Mouse (Mus musculus): ENCODE results near the gene Pim3. TPM values are rescaled to one million over a fixed set of nuclear protein-coding genes. Genes with fewer than 3 reads are reported as not detected.

Pim3 gene
- polyA plus RNA-seq, 1 experiment from 2014 or later, result 77.4 TPM

DNA sequence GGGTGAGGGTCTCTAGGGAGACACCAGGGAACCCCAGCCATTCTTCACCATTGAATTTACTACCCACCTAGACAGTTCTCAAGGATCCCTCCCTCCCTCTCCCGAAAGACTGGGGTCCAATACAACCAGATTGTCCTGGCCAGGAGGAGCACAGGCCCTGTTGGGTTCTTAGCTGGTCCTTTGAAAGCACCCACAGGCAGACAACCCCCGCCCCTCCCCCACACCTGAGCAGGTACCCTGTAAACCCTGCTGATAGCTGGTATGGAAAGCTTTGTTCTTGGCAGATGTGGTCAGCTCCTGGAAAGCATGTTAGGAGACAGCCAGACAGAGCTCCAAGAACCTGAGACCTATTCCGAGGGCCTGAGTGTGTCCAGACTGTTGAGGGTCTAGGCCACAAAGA is 1.2 kb upstream of the Pim3 start:
- Histone ChIP-seq H3K9me3 (ENCODE audit: control insufficient read depth, low read length) (no peaks in the 10 kb centered on the region), H3K27me3 (replicated peaks; ENCODE audit: control insufficient read depth, insufficient read depth, low read length) (no peaks in the 10 kb centered on the region), H3K9ac (ENCODE audit: low read depth, low read length) (no peak overlapping the region), H3K4me2 (ENCODE audit: low read length) (no peak overlapping the region), H3K4me3 (ENCODE audit: low read length) (no peak overlapping the region), H3K27ac (ENCODE audit: low read depth, low read length) (no peak overlapping the region), H3K4me1 (ENCODE audit: control insufficient read depth, insufficient read depth, low read depth, low read length) (peaks cover 21% of the 10 kb centered on the region), H3K36me3 (ENCODE audit: control insufficient read depth, insufficient read depth, low read length) (peaks cover 10% of the 10 kb centered on the region)
- ATAC-seq, result no peak
- 91% methylated on average over 3 of the region's 3 CpGs for WGBS

DNA sequence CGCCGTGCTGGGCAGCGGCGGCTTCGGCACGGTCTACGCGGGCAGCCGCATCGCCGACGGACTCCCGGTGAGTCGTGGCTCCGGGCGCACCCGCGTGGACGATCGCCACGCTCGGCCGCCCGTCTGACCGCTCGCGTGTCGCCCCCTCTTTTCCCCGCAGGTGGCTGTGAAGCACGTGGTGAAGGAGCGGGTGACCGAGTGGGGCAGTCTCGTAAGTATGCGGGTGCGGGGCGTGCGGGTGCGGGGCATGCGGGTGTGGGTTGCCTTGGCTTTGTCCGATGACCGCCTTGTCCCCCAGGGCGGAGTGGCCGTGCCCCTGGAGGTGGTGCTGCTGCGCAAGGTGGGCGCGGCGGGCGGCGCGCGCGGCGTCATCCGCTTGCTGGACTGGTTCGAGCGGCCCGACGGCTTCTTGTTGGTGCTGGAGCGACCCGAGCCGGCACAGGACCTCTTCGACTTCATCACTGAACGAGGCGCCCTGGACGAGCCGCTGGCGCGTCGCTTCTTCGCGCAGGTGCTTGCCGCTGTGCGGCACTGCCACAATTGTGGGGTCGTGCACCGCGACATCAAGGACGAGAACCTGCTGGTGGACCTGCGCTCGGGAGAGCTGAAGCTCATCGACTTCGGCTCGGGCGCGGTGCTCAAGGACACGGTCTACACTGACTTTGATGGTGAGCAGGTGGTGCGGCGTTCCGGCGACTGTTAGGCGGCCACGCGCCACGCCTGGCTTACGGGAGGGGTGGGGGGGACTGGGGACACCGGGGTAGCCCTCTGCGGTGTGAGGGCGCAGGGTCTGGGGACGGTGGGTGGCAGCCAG is 1.1 kb downstream of the Pim3 start:
- peak overlapping the region; percentile 97 for H3K4me3 ChIP-seq (ENCODE audit: low read length)
- H3K27me3 ChIP-seq (replicated peaks; ENCODE audit: control insufficient read depth, insufficient read depth, low read length), result no peaks in the 10 kb centered on the region
- WGBS, result under 1% methylated on average over 90 of the region's 98 CpGs
- peak overlapping the region; percentile 97 for H3K27ac ChIP-seq (ENCODE audit: low read depth, low read length)
- peak; percentile 0; the same call in 1 of the 2 replicates for ATAC-seq
- peak overlapping the region; percentile 90 for H3K4me2 ChIP-seq (ENCODE audit: low read length)
- peaks cover 21% of the 10 kb centered on the region for H3K4me1 ChIP-seq (ENCODE audit: control insufficient read depth, insufficient read depth, low read depth, low read length)
- H3K9ac ChIP-seq (ENCODE audit: low read depth, low read length), result peak overlapping the region; percentile 96
- peaks cover 16% of the 10 kb centered on the region for H3K36me3 ChIP-seq (ENCODE audit: control insufficient read depth, insufficient read depth, low read length)
- H3K9me3 ChIP-seq (ENCODE audit: control insufficient read depth, low read length), result no peaks in the 10 kb centered on the region

DNA sequence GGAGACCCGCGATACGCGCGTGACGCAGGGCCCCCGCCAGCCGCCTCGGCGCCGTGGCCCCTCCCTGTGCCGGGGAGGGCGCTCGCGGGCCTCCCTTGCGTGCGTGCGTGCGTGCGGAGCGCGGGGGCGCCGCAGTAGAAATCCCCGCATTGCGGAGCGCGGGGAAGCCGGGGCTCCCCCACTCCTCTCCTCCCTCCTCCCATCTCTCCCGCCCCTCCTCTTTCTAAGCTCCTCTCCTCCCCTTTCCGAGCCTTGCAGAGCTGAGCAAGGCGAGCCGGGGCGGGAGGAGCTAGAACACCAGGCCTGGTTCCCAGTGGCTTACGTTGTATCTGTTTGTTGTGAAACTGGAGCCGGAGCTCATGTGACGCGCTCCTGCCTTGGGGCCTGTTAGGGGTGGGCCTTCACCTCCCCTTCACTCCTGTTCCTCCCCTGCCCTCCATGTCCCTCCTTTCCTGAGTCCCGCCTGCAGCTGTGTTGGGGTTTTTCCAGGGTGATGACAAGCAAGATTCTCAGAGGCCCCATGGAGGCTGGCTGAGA is 1.8 kb downstream of the Pim3 start:
- Histone ChIP-seq H3K4me3 (ENCODE audit: low read length) (peak overlapping the region; percentile 97), H3K9ac (ENCODE audit: low read depth, low read length) (peak overlapping the region; percentile 96), H3K27me3 (replicated peaks; ENCODE audit: control insufficient read depth, insufficient read depth, low read length) (no peaks in the 10 kb centered on the region), H3K27ac (ENCODE audit: low read depth, low read length) (peak overlapping the region; percentile 97), H3K4me2 (ENCODE audit: low read length) (peak overlapping the region; percentile 90), H3K4me1 (ENCODE audit: control insufficient read depth, insufficient read depth, low read depth, low read length) (peaks cover 21% of the 10 kb centered on the region), H3K9me3 (ENCODE audit: control insufficient read depth, low read length) (no peaks in the 10 kb centered on the region), H3K36me3 (ENCODE audit: control insufficient read depth, insufficient read depth, low read length) (peaks cover 16% of the 10 kb centered on the region)
- 1% methylated on average over 20 of the region's 39 CpGs for WGBS
- peak; percentile 72 for ATAC-seq

DNA sequence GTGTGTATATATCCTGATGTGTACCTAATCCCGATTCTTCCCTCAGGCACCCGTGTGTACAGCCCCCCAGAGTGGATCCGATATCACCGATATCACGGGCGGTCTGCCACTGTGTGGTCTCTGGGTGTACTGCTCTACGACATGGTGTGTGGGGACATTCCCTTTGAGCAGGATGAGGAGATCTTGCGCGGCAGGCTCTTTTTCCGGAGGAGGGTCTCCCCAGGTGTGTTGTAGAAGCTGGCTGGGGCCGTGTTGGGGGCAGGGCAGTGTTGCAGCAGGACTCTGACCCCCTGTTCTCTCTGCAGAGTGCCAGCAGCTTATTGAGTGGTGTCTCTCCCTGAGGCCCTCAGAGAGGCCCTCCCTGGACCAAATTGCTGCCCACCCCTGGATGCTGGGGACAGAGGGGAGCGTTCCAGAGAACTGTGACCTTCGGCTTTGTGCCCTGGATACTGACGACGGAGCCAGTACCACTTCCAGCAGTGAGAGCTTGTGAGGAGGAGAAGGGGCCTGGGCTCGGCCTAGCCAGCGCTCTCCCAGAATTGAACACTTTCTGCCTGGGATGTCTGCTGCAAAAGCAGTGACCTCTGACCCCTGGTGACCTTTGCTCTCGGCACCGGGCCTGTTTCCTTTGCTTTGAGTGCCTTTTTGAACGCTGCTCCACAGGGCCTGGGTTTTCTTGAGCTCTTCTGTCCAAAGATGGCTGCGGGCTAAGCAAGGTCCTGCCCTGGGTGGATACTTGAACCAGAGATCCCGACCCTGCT is 2.5 kb downstream of the Pim3 start:
- peak overlapping the region; percentile 90 for H3K4me2 ChIP-seq (ENCODE audit: low read length)
- peak; percentile 18 for ATAC-seq
- H3K4me1 ChIP-seq (ENCODE audit: control insufficient read depth, insufficient read depth, low read depth, low read length), result peaks cover 21% of the 10 kb centered on the region
- no peaks in the 10 kb centered on the region for H3K9me3 ChIP-seq (ENCODE audit: control insufficient read depth, low read length)
- WGBS, result 36% methylated on average over 22 of the region's 22 CpGs
- peak overlapping the region; percentile 96 for H3K9ac ChIP-seq (ENCODE audit: low read depth, low read length)
- H3K27me3 ChIP-seq (replicated peaks; ENCODE audit: control insufficient read depth, insufficient read depth, low read length), result no peaks in the 10 kb centered on the region
- H3K36me3 ChIP-seq (ENCODE audit: control insufficient read depth, insufficient read depth, low read length), result peaks cover 16% of the 10 kb centered on the region
- peak overlapping the region; percentile 97 for H3K4me3 ChIP-seq (ENCODE audit: low read length)
- H3K27ac ChIP-seq (ENCODE audit: low read depth, low read length), result peak overlapping the region; percentile 97

- WGBS, result 93% methylated on average over 14 of the region's 14 CpGs
- Histone ChIP-seq H3K27me3 (replicated peaks; ENCODE audit: control insufficient read depth, insufficient read depth, low read length) (no peaks in the 10 kb centered on the region), H3K4me3 (ENCODE audit: low read length) (no peak overlapping the region; the same call in 1 of the 2 replicates), H3K9ac (ENCODE audit: low read depth, low read length) (no peak overlapping the region), H3K9me3 (ENCODE audit: control insufficient read depth, low read length) (no peaks in the 10 kb centered on the region), H3K36me3 (ENCODE audit: control insufficient read depth, insufficient read depth, low read length) (peaks cover 16% of the 10 kb centered on the region), H3K27ac (ENCODE audit: low read depth, low read length) (no peak overlapping the region), H3K4me1 (ENCODE audit: control insufficient read depth, insufficient read depth, low read depth, low read length) (peaks cover 21% of the 10 kb centered on the region), H3K4me2 (ENCODE audit: low read length) (peak overlapping the region; percentile 90)
- ATAC-seq, result no peak
Observed at GRCm38 (mm10) chr15:88865061-88865460, 3.1 kb downstream of the Pim3 start.

DNA sequence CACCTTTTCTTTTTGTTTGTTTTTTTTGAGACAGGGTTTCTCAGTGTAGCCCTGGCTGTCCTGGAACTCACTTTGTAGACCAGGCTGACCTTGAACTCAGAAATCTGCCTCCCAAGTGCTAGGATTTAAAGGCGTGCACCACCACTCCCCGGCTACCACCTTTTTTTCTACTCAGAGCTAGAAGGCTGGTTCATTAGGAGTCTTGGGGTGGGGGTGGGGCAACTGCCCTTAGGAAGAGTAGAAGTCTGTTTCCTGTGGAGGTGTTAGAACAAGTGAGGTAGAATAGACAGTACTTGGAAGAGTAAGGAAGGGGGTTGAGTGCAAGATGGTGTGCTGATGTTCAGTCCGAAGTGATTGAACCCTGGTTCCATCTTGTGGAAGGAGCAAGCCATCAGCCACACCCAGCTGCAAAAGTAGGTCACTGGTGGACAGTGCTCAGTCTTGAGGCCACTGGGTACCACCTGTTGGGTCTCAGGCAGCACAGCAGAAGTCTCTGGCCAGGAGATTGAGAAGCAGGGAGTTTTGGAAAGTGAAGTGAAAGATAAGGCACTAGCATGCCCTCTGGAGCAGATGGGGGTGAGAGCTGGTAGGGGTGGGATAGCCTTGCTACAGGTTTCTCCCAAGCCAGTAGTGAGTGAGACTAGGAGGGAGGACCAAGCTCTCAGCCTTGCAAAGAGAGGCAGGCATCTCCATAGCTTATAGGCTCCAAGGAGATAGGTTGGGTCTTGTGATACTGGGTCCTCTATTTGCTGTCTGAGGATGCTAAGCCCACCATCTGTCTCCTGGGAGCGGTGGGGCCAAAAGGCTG is 4.1 kb downstream of the Pim3 start:
- no peak overlapping the region for H3K4me2 ChIP-seq (ENCODE audit: low read length)
- no peak for ATAC-seq
- H3K9me3 ChIP-seq (ENCODE audit: control insufficient read depth, low read length), result no peaks in the 10 kb centered on the region
- H3K27me3 ChIP-seq (replicated peaks; ENCODE audit: control insufficient read depth, insufficient read depth, low read length), result no peaks in the 10 kb centered on the region
- 89% methylated on average over 4 of the region's 4 CpGs for WGBS
- no peak overlapping the region for H3K9ac ChIP-seq (ENCODE audit: low read depth, low read length)
- no peak overlapping the region for H3K4me3 ChIP-seq (ENCODE audit: low read length)
- H3K4me1 ChIP-seq (ENCODE audit: control insufficient read depth, insufficient read depth, low read depth, low read length), result peaks cover 21% of the 10 kb centered on the region
- H3K36me3 ChIP-seq (ENCODE audit: control insufficient read depth, insufficient read depth, low read length), result peaks cover 16% of the 10 kb centered on the region
- no peak overlapping the region for H3K27ac ChIP-seq (ENCODE audit: low read depth, low read length)

- peak overlapping the region; percentile 54; the same call in 1 of the 2 replicates for H3K27ac ChIP-seq (ENCODE audit: low read depth, low read length)
Observed at GRCm38 (mm10) chr15:88866934-88867356, 5.0 kb downstream of the Pim3 start.

GRCm38 (mm10) chr15:88867368-88868023 is 5.5 kb downstream of the Pim3 start:
- Histone ChIP-seq H3K9me3 (ENCODE audit: control insufficient read depth, low read length) (no peaks in the 10 kb centered on the region), H3K4me1 (ENCODE audit: control insufficient read depth, insufficient read depth, low read depth, low read length) (peaks cover 16% of the 10 kb centered on the region), H3K27ac (ENCODE audit: low read depth, low read length) (peak overlapping the region; percentile 54; the same call in 1 of the 2 replicates), H3K4me2 (ENCODE audit: low read length) (no peak overlapping the region), H3K9ac (ENCODE audit: low read depth, low read length) (no peak overlapping the region; the same call in 1 of the 2 replicates), H3K4me3 (ENCODE audit: low read length) (no peak overlapping the region), H3K27me3 (replicated peaks; ENCODE audit: control insufficient read depth, insufficient read depth, low read length) (no peaks in the 10 kb centered on the region), H3K36me3 (ENCODE audit: control insufficient read depth, insufficient read depth, low read length) (peaks cover 16% of the 10 kb centered on the region)
- 40% methylated on average over 5 of the region's 5 CpGs for WGBS
- no peak for ATAC-seq

More at GRCm38 (mm10) chr15:88866934-88867356, 5.0 kb downstream of the Pim3 start:
- Histone ChIP-seq H3K4me2 (ENCODE audit: low read length) (no peak overlapping the region), H3K9ac (ENCODE audit: low read depth, low read length) (no peak overlapping the region), H3K9me3 (ENCODE audit: control insufficient read depth, low read length) (no peaks in the 10 kb centered on the region), H3K36me3 (ENCODE audit: control insufficient read depth, insufficient read depth, low read length) (peaks cover 16% of the 10 kb centered on the region), H3K27me3 (replicated peaks; ENCODE audit: control insufficient read depth, insufficient read depth, low read length) (no peaks in the 10 kb centered on the region), H3K4me3 (ENCODE audit: low read length) (no peak overlapping the region), H3K4me1 (ENCODE audit: control insufficient read depth, insufficient read depth, low read depth, low read length) (peaks cover 16% of the 10 kb centered on the region)
- 61% methylated on average over 7 of the region's 7 CpGs for WGBS
- ATAC-seq, result no peak
